Mouse (Mus musculus) C2C12 (cell line): ENCODE measurements around the gene Endog.

Source experiments
- CEBPB ChIP-seq: IDR thresholded peaks from one replicate; pipeline ENCODE4 v1.6.1; 2011; ENCODE audit warnings: low read depth, mild to moderate bottlenecking, control low read depth, moderate library complexity
- CTCF ChIP-seq: IDR thresholded peaks from one replicate; pipeline ENCODE4 v1.5.1; 2011; ENCODE audit not compliant: control insufficient read depth, insufficient read depth, insufficient read length
- FOSL1 ChIP-seq: IDR thresholded peaks from one replicate; pipeline ENCODE4 v1.8.0; 2011; ENCODE audit warnings: mild to moderate bottlenecking, low read length; ENCODE audit not compliant: poor library complexity, insufficient read depth, severe bottlenecking
- USF1 ChIP-seq: IDR thresholded peaks from one replicate; pipeline ENCODE4 v1.6.1; 2011; ENCODE audit warnings: low read depth, mild to moderate bottlenecking, control low read depth, moderate library complexity

DNA sequence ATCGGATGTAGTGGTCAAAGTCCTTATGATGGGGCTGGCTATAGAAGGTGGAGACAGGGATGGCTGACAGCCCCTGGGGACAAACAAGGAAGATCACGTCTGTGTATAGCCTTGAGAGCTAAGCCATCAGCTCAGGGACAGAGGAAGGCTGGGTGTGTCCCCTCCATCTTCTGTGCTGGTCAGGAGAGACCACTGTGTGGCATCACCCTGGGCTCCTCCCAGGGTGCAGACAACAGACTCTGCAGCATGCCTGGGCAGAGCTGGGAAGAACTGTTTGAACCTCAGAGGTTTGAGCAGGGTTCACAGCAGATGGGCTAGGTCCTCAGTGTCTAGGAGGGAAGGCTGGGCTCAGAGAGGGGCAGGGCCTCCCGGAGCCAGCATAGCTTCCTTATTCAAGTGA, 14.4 kb downstream of the Endog start:
- TF ChIP-seq USF1 (no peak), CTCF (no peak), CEBPB (no peak), FOSL1 (no peak)
